Mouse (Mus musculus): ENCODE data around the gene Ddi2. TPM values are rescaled to one million over a fixed set of nuclear protein-coding genes. Genes with fewer than 3 reads are reported as not detected.

Ddi2 gene
- polyA plus RNA-seq, 1 experiment from 2014 or later = 25.7 TPM

DNA sequence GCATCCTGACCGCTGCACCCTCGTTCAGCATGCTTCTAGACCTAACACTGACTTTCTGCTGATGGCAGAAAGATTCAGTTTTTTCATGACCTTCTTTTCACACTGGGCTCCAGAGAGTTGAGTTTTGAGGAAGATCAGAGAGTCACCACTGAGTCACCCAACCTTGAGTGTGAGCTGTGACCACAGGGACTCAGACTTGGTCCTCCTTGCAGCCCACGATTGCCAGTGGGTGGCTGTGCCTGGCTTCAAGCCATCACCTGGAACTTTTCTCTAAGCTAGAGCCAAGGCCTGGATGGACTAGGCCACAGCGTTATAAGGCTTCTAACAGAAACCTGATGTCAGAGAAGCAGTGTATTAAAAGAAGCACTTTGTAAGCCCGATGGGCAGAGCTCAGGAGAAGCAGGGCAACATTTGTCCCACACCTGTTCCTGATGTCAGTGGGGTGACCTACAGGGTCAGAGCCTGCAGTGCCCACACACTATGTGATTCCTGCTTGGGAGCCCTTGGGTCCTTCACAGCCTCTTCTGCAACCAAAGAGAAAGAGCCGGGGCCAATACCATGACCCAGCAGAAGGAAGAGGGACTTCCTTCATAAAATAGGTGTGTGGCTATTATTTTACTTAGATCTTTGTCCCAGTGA, 64.3 kb downstream of the Ddi2 start:
- no peak for ATAC-seq (ENCODE audit: insufficient read depth, low FRiP score, low TSS enrichment)

DNA sequence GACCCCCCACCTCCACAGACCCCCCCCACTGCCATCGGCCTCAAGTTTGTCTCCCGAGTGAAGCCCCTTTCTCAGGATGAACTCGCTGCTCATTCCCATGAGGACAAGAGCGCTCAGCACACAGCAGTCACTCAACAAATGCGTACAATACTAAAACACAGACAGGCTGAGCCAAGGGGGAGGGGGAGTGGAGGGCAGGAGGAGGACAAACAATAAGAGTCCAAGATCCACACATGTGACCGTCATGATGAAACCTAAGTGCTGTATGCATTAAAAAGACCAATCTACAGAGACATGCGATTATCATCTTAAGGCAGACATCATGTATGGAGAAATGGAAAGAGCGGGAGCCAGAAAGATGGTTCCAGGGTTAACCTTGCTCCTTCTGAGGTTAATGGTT, 66.3 kb downstream of the Ddi2 start:
- 86% methylated on average over 8 of the region's 8 CpGs for WGBS
- Histone ChIP-seq H3K36me3 (ENCODE audit: control insufficient read depth, insufficient read depth, low read length) (no peaks in the 10 kb centered on the region), H3K27ac (ENCODE audit: low read depth, low read length) (no peak overlapping the region), H3K4me1 (ENCODE audit: control insufficient read depth, insufficient read depth, low read length) (no peaks in the 10 kb centered on the region), H3K9me3 (ENCODE audit: control insufficient read depth, low read length) (no peaks in the 10 kb centered on the region), H3K27me3 (ENCODE audit: control insufficient read depth, insufficient read depth, low read length) (no peaks in the 10 kb centered on the region), H3K4me2 (ENCODE audit: low read depth) (no peak overlapping the region), H3K4me3 (ENCODE audit: low read depth, low read length) (no peak overlapping the region), H3K9ac (ENCODE audit: low read length) (no peak overlapping the region)
- DNase-seq (ENCODE audit: low spot score) (no peak), ATAC-seq (ENCODE audit: insufficient read depth, low FRiP score, low TSS enrichment) (no peak)

More for the DNA sequence above, 64.3 kb downstream of the Ddi2 start:
- Histone ChIP-seq H3K4me2 (ENCODE audit: low read depth) (no peak overlapping the region), H3K4me3 (ENCODE audit: low read depth, low read length) (no peak overlapping the region), H3K9me3 (ENCODE audit: control insufficient read depth, low read length) (no peaks in the 10 kb centered on the region), H3K36me3 (ENCODE audit: control insufficient read depth, insufficient read depth, low read length) (no peaks in the 10 kb centered on the region), H3K27ac (ENCODE audit: low read depth, low read length) (no peak overlapping the region), H3K27me3 (ENCODE audit: control insufficient read depth, insufficient read depth, low read length) (no peaks in the 10 kb centered on the region), H3K4me1 (ENCODE audit: control insufficient read depth, insufficient read depth, low read length) (peaks cover 7% of the 10 kb centered on the region), H3K9ac (ENCODE audit: low read length) (no peak overlapping the region)
- 92% methylated on average over 6 of the region's 6 CpGs for WGBS
- no peak for DNase-seq (ENCODE audit: low spot score)

DNA sequence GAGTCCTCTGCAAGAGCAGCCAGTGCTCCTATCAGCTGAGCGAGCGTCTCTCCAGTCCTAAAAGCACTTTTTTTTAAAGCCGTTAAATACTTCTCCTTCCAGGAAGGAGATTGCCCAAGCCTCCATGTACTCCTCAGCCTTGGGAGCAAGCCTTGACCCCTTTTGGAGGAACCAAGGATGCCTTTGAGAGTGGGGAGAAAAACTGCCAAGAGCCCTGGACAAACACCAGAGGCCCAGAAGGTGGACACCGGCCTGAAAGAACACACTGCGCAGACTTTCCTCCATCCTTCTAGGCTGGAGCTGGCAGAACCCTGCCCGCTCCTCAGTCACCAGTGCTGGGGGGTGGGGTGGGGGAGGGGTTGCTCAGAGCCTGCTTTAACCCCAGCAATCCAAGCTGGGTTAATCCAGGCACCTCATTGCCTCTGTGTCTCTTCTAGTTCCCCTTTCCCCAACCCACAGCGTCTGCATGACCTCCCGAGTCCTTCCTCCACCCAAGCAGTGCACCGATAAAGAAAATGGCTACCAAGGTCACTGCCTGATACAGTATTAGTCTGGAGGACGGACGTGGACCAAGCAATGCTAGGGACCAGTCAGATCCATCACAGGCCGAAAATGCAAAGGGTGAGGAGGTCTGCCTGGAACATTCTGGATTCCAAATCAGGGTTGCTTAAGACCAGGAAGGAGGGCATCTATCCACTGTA, 67.2 kb downstream of the Ddi2 start:
- Histone ChIP-seq H3K36me3 (ENCODE audit: control insufficient read depth, insufficient read depth, low read length) (no peaks in the 10 kb centered on the region), H3K27me3 (ENCODE audit: control insufficient read depth, insufficient read depth, low read length) (no peaks in the 10 kb centered on the region), H3K9me3 (ENCODE audit: control insufficient read depth, low read length) (no peaks in the 10 kb centered on the region), H3K9ac (ENCODE audit: low read length) (no peak overlapping the region), H3K4me3 (ENCODE audit: low read depth, low read length) (no peak overlapping the region), H3K27ac (ENCODE audit: low read depth, low read length) (no peak overlapping the region), H3K4me1 (ENCODE audit: control insufficient read depth, insufficient read depth, low read length) (no peaks in the 10 kb centered on the region), H3K4me2 (ENCODE audit: low read depth) (no peak overlapping the region)
- 88% methylated on average over 12 of the region's 12 CpGs for whole genome bisulfite sequencing
- DNase-seq (ENCODE audit: low spot score) = no peak
- no peak for ATAC-seq (ENCODE audit: insufficient read depth, low FRiP score, low TSS enrichment)

DNA sequence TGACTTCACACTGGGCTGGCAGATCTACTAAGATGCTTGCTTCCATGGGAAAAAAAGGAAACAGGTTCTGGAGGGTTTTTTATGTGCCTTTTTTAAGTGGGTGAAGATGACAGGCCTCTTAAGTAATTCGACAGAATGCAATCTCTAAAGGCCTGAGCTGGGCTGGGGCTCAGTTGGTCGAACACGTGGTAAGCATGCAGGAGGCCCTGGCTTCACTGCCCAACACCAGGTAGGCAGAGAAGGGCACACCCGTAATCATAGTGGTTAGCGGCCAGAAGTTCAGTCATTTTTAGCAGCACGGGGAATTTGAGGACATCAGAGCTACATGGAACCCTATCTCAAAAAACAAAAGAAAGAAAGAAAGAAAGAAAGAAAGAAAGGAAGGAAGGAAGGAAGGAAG, 68.7 kb downstream of the Ddi2 start:
- H3K9me3 ChIP-seq (ENCODE audit: control insufficient read depth, low read length) = no peaks in the 10 kb centered on the region
- H3K27me3 ChIP-seq (ENCODE audit: control insufficient read depth, insufficient read depth, low read length) = no peaks in the 10 kb centered on the region
- DNase-seq (ENCODE audit: low spot score) (no peak), ATAC-seq (ENCODE audit: insufficient read depth, low FRiP score, low TSS enrichment) (no peak)
- no peak overlapping the region for H3K4me3 ChIP-seq (ENCODE audit: low read depth, low read length)
- H3K9ac ChIP-seq (ENCODE audit: low read length) = no peak overlapping the region
- H3K4me1 ChIP-seq (ENCODE audit: control insufficient read depth, insufficient read depth, low read length) = no peaks in the 10 kb centered on the region
- no peaks in the 10 kb centered on the region for H3K36me3 ChIP-seq (ENCODE audit: control insufficient read depth, insufficient read depth, low read length)
- WGBS = 97% methylated on average over 6 of the region's 6 CpGs
- H3K4me2 ChIP-seq (ENCODE audit: low read depth) = no peak overlapping the region
- no peak overlapping the region for H3K27ac ChIP-seq (ENCODE audit: low read depth, low read length)

DNA sequence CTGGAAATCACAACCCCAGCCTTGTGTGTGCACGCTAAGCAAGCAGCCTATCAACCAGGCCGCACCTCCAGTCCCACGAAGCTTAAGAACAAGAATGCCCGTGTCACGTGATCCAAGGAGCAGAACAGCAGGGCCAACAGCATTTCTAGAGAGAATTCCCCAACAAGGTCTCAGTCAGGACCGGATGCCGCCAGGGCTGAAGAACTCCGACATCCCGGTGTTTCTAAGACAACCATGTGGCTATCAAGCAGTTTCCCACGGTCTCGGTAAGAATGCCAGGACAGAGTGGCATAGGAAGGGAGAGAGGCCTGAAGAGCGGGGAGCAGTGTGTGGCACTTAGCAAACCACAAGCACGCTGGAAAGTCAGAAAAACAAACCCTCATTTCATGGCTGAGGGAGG, 69.4 kb downstream of the Ddi2 start:
- no peaks in the 10 kb centered on the region for H3K4me1 ChIP-seq (ENCODE audit: control insufficient read depth, insufficient read depth, low read length)
- WGBS = 92% methylated on average over 13 of the region's 13 CpGs
- no peak overlapping the region for H3K27ac ChIP-seq (ENCODE audit: low read depth, low read length)
- H3K9me3 ChIP-seq (ENCODE audit: control insufficient read depth, low read length) = no peaks in the 10 kb centered on the region
- no peak overlapping the region for H3K4me3 ChIP-seq (ENCODE audit: low read depth, low read length)
- H3K9ac ChIP-seq (ENCODE audit: low read length) = no peak overlapping the region
- H3K36me3 ChIP-seq (ENCODE audit: control insufficient read depth, insufficient read depth, low read length) = no peaks in the 10 kb centered on the region
- no peak for ATAC-seq (ENCODE audit: insufficient read depth, low FRiP score, low TSS enrichment)
- H3K27me3 ChIP-seq (ENCODE audit: control insufficient read depth, insufficient read depth, low read length) = no peaks in the 10 kb centered on the region
- no peak for DNase-seq (ENCODE audit: low spot score)
- H3K4me2 ChIP-seq (ENCODE audit: low read depth) = no peak overlapping the region

DNA sequence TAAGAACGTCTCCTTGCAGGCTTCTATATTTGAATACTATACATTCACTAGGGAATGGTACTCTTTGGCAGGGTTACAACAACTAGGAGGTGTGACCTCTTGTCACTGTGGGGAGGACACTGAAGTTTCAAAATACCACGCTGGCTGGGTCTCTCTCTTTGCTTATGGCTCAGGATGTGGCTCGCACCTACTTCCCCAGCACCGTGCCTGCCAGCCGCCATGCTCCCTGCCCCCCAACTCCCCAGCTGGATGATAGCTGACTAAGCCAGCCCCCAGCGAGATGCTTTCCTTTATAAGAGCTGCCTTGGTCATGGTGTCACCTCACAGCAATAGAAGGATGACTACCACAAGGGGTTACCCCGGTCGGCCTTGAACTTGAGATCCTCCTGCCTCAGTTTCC, 70.2 kb downstream of the Ddi2 start:
- no peak overlapping the region for H3K27ac ChIP-seq (ENCODE audit: low read depth, low read length)
- no peak overlapping the region for H3K9ac ChIP-seq (ENCODE audit: low read length)
- no peak for DNase-seq (ENCODE audit: low spot score)
- no peak overlapping the region for H3K4me2 ChIP-seq (ENCODE audit: low read depth)
- no peaks in the 10 kb centered on the region for H3K27me3 ChIP-seq (ENCODE audit: control insufficient read depth, insufficient read depth, low read length)
- ATAC-seq (ENCODE audit: insufficient read depth, low FRiP score, low TSS enrichment) = no peak
- H3K36me3 ChIP-seq (ENCODE audit: control insufficient read depth, insufficient read depth, low read length) = no peaks in the 10 kb centered on the region
- no peak overlapping the region for H3K4me3 ChIP-seq (ENCODE audit: low read depth, low read length)
- WGBS = 88% methylated on average over 8 of the region's 8 CpGs
- H3K4me1 ChIP-seq (ENCODE audit: control insufficient read depth, insufficient read depth, low read length) = no peaks in the 10 kb centered on the region
- no peaks in the 10 kb centered on the region for H3K9me3 ChIP-seq (ENCODE audit: control insufficient read depth, low read length)

DNA sequence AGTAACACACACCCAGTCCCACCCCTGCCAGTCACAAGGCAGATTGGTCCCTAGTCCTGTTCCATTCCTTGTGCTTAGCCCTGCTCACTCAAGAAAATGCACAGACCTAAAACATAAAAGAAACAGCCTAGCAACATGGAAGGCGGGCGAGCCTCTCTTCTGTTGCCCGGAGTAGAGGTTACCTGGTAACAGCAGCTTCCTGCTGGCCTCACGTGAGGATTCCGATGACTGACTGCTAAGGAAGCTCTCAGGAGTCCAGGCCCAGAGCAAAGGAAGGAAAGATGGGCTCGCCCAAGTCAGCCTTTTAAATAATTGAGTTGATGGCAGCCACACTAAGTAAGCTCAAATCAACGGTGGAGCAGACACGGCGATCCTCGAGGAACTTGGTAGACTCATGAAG, 71.3 kb downstream of the Ddi2 start:
- H3K27ac ChIP-seq (ENCODE audit: low read depth, low read length) = no peak overlapping the region
- ATAC-seq (ENCODE audit: insufficient read depth, low FRiP score, low TSS enrichment) (no peak), DNase-seq (ENCODE audit: low spot score) (no peak)
- H3K4me2 ChIP-seq (ENCODE audit: low read depth) = no peak overlapping the region
- H3K27me3 ChIP-seq (ENCODE audit: control insufficient read depth, insufficient read depth, low read length) = no peaks in the 10 kb centered on the region
- no peaks in the 10 kb centered on the region for H3K9me3 ChIP-seq (ENCODE audit: control insufficient read depth, low read length)
- no peak overlapping the region for H3K9ac ChIP-seq (ENCODE audit: low read length)
- no peaks in the 10 kb centered on the region for H3K36me3 ChIP-seq (ENCODE audit: control insufficient read depth, insufficient read depth, low read length)
- no peak overlapping the region for H3K4me3 ChIP-seq (ENCODE audit: low read depth, low read length)
- 91% methylated on average over 10 of the region's 10 CpGs for WGBS
- no peaks in the 10 kb centered on the region for H3K4me1 ChIP-seq (ENCODE audit: control insufficient read depth, insufficient read depth, low read length)

DNA sequence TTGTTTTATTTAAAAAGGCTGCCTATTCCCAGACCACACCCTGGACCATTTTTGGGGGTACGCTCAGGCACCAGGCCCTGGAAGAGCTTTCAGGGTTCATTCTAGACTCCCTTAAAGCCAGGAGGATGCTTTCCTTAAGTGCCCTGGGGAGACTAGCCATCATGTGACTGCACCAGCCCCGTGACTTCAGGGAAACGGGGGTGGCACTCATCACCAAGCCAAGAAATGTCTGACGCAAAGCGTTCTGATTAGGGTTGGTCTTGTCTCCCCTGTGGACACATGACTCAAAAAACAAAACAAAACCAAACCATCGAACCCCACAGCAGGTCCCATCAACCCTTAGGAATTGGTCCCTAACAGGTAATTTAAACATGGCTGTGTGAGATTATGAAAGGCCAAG, 71.9 kb downstream of the Ddi2 start:
- Histone ChIP-seq H3K9ac (ENCODE audit: low read length) (no peak overlapping the region), H3K36me3 (ENCODE audit: control insufficient read depth, insufficient read depth, low read length) (no peaks in the 10 kb centered on the region), H3K4me2 (ENCODE audit: low read depth) (no peak overlapping the region), H3K4me3 (ENCODE audit: low read depth, low read length) (no peak overlapping the region), H3K27ac (ENCODE audit: low read depth, low read length) (no peak overlapping the region), H3K27me3 (ENCODE audit: control insufficient read depth, insufficient read depth, low read length) (no peaks in the 10 kb centered on the region), H3K4me1 (ENCODE audit: control insufficient read depth, insufficient read depth, low read length) (no peaks in the 10 kb centered on the region), H3K9me3 (ENCODE audit: control insufficient read depth, low read length) (no peaks in the 10 kb centered on the region)
- WGBS = 91% methylated on average over 6 of the region's 6 CpGs
- DNase-seq (ENCODE audit: low spot score) (no peak), ATAC-seq (ENCODE audit: insufficient read depth, low FRiP score, low TSS enrichment) (no peak)

DNA sequence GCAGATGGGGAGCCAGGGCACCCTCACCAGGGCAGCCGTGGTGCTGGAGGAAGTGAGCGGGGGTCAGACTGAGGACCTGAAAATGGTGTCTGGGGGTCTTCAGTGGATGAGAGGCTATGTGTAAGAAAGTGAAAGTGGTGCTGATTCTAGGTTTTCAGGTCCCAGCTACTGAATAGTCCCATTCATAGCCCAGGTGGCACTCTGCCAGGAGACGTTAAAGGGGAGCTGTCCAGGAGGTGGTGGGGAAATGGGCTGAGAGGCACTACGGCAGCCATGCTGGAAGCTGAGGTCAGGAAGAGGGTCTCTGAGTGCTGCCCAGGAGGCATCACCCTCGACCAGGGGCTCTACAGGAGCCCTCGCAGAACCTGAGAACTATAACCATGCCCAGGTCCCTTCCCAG, 74.0 kb downstream of the Ddi2 start:
- no peak for ATAC-seq (ENCODE audit: insufficient read depth, low FRiP score, low TSS enrichment)
- Histone ChIP-seq H3K4me2 (ENCODE audit: low read depth) (no peak overlapping the region), H3K36me3 (ENCODE audit: control insufficient read depth, insufficient read depth, low read length) (no peaks in the 10 kb centered on the region), H3K4me3 (ENCODE audit: low read depth, low read length) (no peak overlapping the region), H3K27me3 (ENCODE audit: control insufficient read depth, insufficient read depth, low read length) (no peaks in the 10 kb centered on the region), H3K4me1 (ENCODE audit: control insufficient read depth, insufficient read depth, low read length) (no peaks in the 10 kb centered on the region), H3K9ac (ENCODE audit: low read length) (no peak overlapping the region), H3K27ac (ENCODE audit: low read depth, low read length) (no peak overlapping the region), H3K9me3 (ENCODE audit: control insufficient read depth, low read length) (no peaks in the 10 kb centered on the region)
- no peak for DNase-seq (ENCODE audit: low spot score)
- 84% methylated on average over 6 of the region's 6 CpGs for WGBS

All from neural tube, embryonic 11.5 days (tissue).